ENCODE assay signal across 40 mouse cellular contexts in the genomic region with DNA sequence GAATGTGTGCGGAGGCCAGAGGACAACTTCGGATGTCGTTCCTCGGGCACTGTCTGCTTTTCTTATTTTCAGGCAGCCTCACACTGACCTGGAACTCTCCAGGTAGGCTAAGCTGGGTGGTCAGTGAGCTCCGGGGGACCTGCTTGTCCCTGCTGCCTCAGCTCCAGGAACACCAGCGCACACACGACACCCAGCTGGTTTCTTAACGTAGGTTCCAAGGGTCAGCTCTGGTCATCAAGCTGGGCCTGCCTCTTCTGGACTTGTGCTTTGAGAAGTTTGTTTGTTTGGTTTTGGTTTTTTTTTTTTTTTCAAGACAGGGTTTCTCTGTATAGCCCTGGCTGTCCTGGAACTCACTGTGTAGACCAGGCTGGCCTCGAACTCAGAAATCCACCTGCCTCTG. TPM values are rescaled to one million over a fixed set of nuclear protein-coding genes. Genes with fewer than 3 reads are reported as not detected.
"Had no signal": no experiment of that assay in that cellular context is flagged by ENCODE, and none has a peak within 500 bp of the region (broad histone marks: within the 10 kb centered on the region; RNA-seq: fewer than 3 reads in every experiment).

No protein-coding gene starts in this region.

- H3K9ac ChIP-seq: heart, embryonic 12.5 days; heart, embryonic 13.5 days; heart, embryonic 15.5 days; hindbrain, embryonic 12.5 days; hindbrain, embryonic 13.5 days; hindbrain, embryonic 14.5 days; hindbrain, embryonic 15.5 days; intestine, embryonic 15.5 days; kidney, embryonic 15.5 days had no signal

- ATAC-seq: hindbrain, embryonic 16.5 days; hindbrain, postnatal 0 days; inflammation-experienced regulatory T-cells, adult 6 months; intestine, embryonic 15.5 days; intestine, embryonic 16.5 days; intestine, postnatal 0 days had no signal

- H3K9me3 ChIP-seq: heart, embryonic 10.5 days; heart, embryonic 12.5 days; heart, embryonic 13.5 days; heart, embryonic 15.5 days; hindbrain, embryonic 10.5 days; hindbrain, embryonic 12.5 days; hindbrain, embryonic 13.5 days; hindbrain, embryonic 15.5 days; intestine, embryonic 15.5 days; kidney, embryonic 15.5 days had no signal

- H3K4me2 ChIP-seq: heart, embryonic 11.5 days; heart, embryonic 12.5 days; heart, embryonic 13.5 days; heart, embryonic 15.5 days; hindbrain, embryonic 12.5 days; hindbrain, embryonic 13.5 days; hindbrain, embryonic 14.5 days; hindbrain, embryonic 15.5 days; intestine, embryonic 15.5 days; kidney, embryonic 15.5 days had no signal

- DNase-seq: heart, postnatal 10 days; heart, postnatal 14 days; heart, postnatal 36 days; heart, postnatal 4 days; kidney, adult 11 months; kidney, adult 18-20 months; kidney, adult 2 months; kidney, adult 8-10 months; kidney, adult 9 months; kidney, postnatal 10 days; kidney, postnatal 14 days; kidney, postnatal 25 days; kidney, postnatal 36 days; kidney, postnatal 4 days; layer of hippocampus, adult 9-11 months; layer of hippocampus, postnatal 36 days had no signal

- H3K4me3 ChIP-seq: heart, embryonic 10.5 days; heart, embryonic 12.5 days; heart, embryonic 13.5 days; heart, embryonic 15.5 days; hindbrain, embryonic 10.5 days; hindbrain, embryonic 12.5 days; hindbrain, embryonic 13.5 days; hindbrain, embryonic 15.5 days; intestine, embryonic 15.5 days; kidney, embryonic 15.5 days; layer of hippocampus, adult 2 months had no signal

- H3K4me1 ChIP-seq: heart, embryonic 10.5 days; heart, embryonic 12.5 days; heart, embryonic 13.5 days; heart, embryonic 15.5 days; hindbrain, embryonic 10.5 days; hindbrain, embryonic 12.5 days; hindbrain, embryonic 13.5 days; hindbrain, embryonic 15.5 days; intestine, embryonic 15.5 days; kidney, embryonic 15.5 days had no signal

- H3K27ac ChIP-seq: heart, embryonic 10.5 days; heart, embryonic 13.5 days; heart, embryonic 15.5 days; hindbrain, embryonic 10.5 days; hindbrain, embryonic 12.5 days; hindbrain, embryonic 13.5 days; hindbrain, embryonic 14.5 days; hindbrain, embryonic 15.5 days; hindbrain, postnatal 0 days; intestine, embryonic 15.5 days; kidney, embryonic 15.5 days; kidney, postnatal 0 days; layer of hippocampus, adult 2 months had no signal

- H3K27me3 ChIP-seq: heart, embryonic 12.5 days; heart, embryonic 13.5 days; heart, embryonic 15.5 days; hindbrain, embryonic 12.5 days; hindbrain, embryonic 13.5 days; hindbrain, embryonic 15.5 days; intestine, embryonic 15.5 days; kidney, embryonic 15.5 days had no signal

RNA-seq across cellular contexts. Expression of gene Hp, which starts 11.9 kb away (rescaled TPM):
- total RNA-seq: hindbrain, postnatal 0 days; layer of hippocampus, adult 18-20 months; layer of hippocampus, adult 2 months; layer of hippocampus, postnatal 14 days; layer of hippocampus, postnatal 25 days; layer of hippocampus, postnatal 36 days had no signal

RNA-seq across cellular contexts. Expression of gene Pkd1l3, which starts 23.4 kb away (rescaled TPM):
- total RNA-seq: heart, postnatal 25 days; heart, postnatal 36 days; heart, postnatal 4 days had no signal
- polyA plus RNA-seq: heart, embryonic 14.5 days; intestine, postnatal 0 days; kidney, postnatal 0 days had no signal
